Mouse (Mus musculus) G1E (cell line): ENCODE measurements around the gene Dmgdh.

Experiments used
- CTCF ChIP-seq: IDR thresholded peaks from 2 replicates; pipeline ENCODE4 v1.5.1; 2012; ENCODE audit warnings: low read depth, low read length, inconsistent platforms, mixed read lengths
- TAL1 ChIP-seq: conservative IDR thresholded peaks from 2 replicates; pipeline ENCODE4 v1.6.1; 2012; ENCODE audit warnings: low read depth, low read length, inconsistent platforms, mixed read lengths

DNA sequence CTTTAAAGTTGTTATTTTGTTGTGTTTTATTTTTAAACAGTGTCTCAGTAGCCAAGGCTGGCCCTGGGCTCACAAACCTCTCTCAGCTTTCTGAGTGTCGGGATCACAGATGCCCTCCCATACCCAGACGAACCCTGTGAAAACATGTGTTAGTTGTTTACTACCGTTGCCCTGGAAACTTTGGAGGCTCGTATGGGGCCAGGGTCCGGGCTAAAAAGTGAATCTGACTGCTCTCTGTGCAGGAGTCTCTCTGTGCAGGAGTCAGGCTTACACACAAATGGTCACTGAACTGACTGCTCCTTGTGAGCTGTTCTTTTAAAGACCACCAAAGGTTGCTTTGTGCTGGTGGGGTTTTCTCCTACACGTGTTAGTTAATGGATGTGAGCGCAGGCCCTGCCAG lies 42.9 kb downstream of the Dmgdh start:
- TF ChIP-seq CTCF (no peak), TAL1 (no peak)
